Mouse (Mus musculus) lung, postnatal 0 days (tissue): ENCODE measurements around the gene Bcr. TPM values are rescaled to one million over a fixed set of nuclear protein-coding genes. Genes with fewer than 3 reads are reported as not detected.

Source experiments
- ATAC-seq: fragments of 200-750 bp; cut with Nextera tagmentation; 2 replicates; pipeline ENCODE4 v1.8.0; 2017; ENCODE audit warnings: moderate library complexity
- DNase-seq: peaks from one replicate; pipeline ENCODE4 v3.0.0-alpha.2; 2016; ENCODE audit warnings: low spot score
- H3K27ac ChIP-seq: fragments of 300-500 bp; sonication (generic); 2 replicates; pipeline ENCODE4 v1.5.1; 2014; ENCODE audit warnings: antibody characterized with exemption, mild to moderate bottlenecking, low read length, mixed read lengths
- H3K27me3 ChIP-seq: fragments of 300-500 bp; sonication (generic); replicated peaks from 2 replicates; pipeline ENCODE4 v1.6.1; 2014; ENCODE audit warnings: low read length, mixed read lengths; ENCODE audit not compliant: insufficient read depth
- H3K36me3 ChIP-seq: fragments of 300-500 bp; sonication (generic); 2 replicates; pipeline ENCODE4 v1.6.1; 2014; ENCODE audit warnings: low read length, mixed read lengths; ENCODE audit not compliant: insufficient read depth
- H3K4me1 ChIP-seq: fragments of 300-500 bp; sonication (generic); 2 replicates; pipeline ENCODE4 v1.6.1; 2014; ENCODE audit warnings: antibody characterized with exemption, low read depth, low read length, mixed read lengths; ENCODE audit not compliant: insufficient read depth
- H3K4me2 ChIP-seq: fragments of 300-500 bp; sonication (generic); replicated peaks from 2 replicates; pipeline ENCODE4 v1.6.1; 2014; ENCODE audit warnings: low read depth, mild to moderate bottlenecking, low read length, moderate library complexity, mixed read lengths
- H3K4me3 ChIP-seq: fragments of 300-500 bp; sonication (generic); 2 replicates; pipeline ENCODE4 v1.5.1; 2014; ENCODE audit warnings: low read depth, low read length
- H3K9ac ChIP-seq: fragments of 300-500 bp; sonication (generic); replicated peaks from 2 replicates; pipeline ENCODE4 v1.6.1; 2014; ENCODE audit warnings: low read depth, mild to moderate bottlenecking
- H3K9me3 ChIP-seq: fragments of 300-500 bp; sonication (generic); 2 replicates; pipeline ENCODE4 v1.6.1; 2016; ENCODE audit warnings: low read length, mixed read lengths
- CTCF ChIP-seq: IDR thresholded peaks from 2 replicates; pipeline ENCODE4 v1.5.1; 2016; ENCODE audit warnings: antibody characterized with exemption, mild to moderate bottlenecking
- EP300 ChIP-seq: IDR thresholded peaks from 2 replicates; pipeline ENCODE4 v1.6.1; 2016; ENCODE audit warnings: antibody characterized with exemption, mild to moderate bottlenecking, control low read depth
- WGBS: fragments of 180-500 bp; shearing (Covaris S2); extraction: QIAGEN DNeasy Blood & Tissue Kit; methylation state at CpG from one replicate; pipeline ENCODE4 v1.1.7; 2014; 5-methylcytosine and 5-hydroxymethylcytosine counted together
- polyA plus RNA-seq: library from polyadenylated mRNA; unstranded; fragments of >200 nt; fragmentation: Nextera tagmentation; extraction: Ambion mirVana; gene quantifications from 2 replicates; pipeline ENCODE4 v1.2.1, GENCODE M21; 2015

Bcr gene
- polyA plus RNA-seq, 1 experiment from 2014 or later, result 20.2 TPM

- TF ChIP-seq EP300 (no peak), CTCF (no peak)
- ATAC-seq, result peak; percentile 36; the same call in 1 of the 2 replicates
- H3K36me3 ChIP-seq, result no peaks in the 10 kb centered on the region
- no peak overlapping the region for H3K27ac ChIP-seq
- no peak for DNase-seq
- H3K4me3 ChIP-seq, result no peak overlapping the region
- no peaks in the 10 kb centered on the region for H3K9me3 ChIP-seq
- 66% methylated on average over 14 of the region's 14 CpGs for WGBS
- H3K27me3 ChIP-seq, result no peaks in the 10 kb centered on the region
- H3K4me2 ChIP-seq, result no peak overlapping the region
- H3K4me1 ChIP-seq, result peaks cover 12% of the 10 kb centered on the region; the same call in 1 of the 2 replicates
- H3K9ac ChIP-seq, result no peak overlapping the region
These were observed 18.1 kb downstream of the Bcr start for GRCm38 (mm10) chr10:75078174-75079128.

- ATAC-seq, result no peak
These were observed 24.9 kb downstream of the Bcr start for GRCm38 (mm10) chr10:75085330-75085729.

DNA sequence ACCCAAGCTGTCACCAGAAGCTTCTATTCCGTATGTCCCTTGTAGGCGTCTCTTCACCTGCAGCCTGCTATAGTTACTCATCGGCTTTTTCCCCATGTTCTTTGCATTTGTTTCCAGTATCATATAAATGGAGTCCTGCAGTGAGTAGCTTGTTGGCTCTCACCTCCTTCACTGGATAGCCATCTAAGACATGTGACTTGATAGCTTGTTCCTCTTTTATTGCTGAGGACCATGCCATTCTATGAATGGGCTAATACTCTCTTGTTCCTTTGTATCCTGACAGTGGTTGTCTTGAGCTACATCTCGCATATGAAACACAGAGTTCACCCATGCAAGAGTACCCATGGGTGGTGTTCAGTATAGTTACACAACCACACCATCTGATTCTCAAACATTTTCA lies 28.1 kb downstream of the Bcr start:
- no peaks in the 10 kb centered on the region for H3K9me3 ChIP-seq
- H3K4me1 ChIP-seq, result no peaks in the 10 kb centered on the region
- TF ChIP-seq CTCF (no peak), EP300 (no peak)
- no peak overlapping the region for H3K27ac ChIP-seq
- H3K4me3 ChIP-seq, result no peak overlapping the region
- no peaks in the 10 kb centered on the region for H3K27me3 ChIP-seq
- no peaks in the 10 kb centered on the region; the same call in 1 of the 2 replicates for H3K36me3 ChIP-seq
- 90% methylated on average over 4 of the region's 4 CpGs for WGBS
- DNase-seq (no peak), ATAC-seq (no peak)
- H3K9ac ChIP-seq, result no peak overlapping the region
- no peak overlapping the region for H3K4me2 ChIP-seq

More at GRCm38 (mm10) chr10:75085330-75085729, 24.9 kb downstream of the Bcr start:
- no peak overlapping the region for H3K27ac ChIP-seq
- no peak overlapping the region for H3K4me2 ChIP-seq
- H3K36me3 ChIP-seq, result no peaks in the 10 kb centered on the region; the same call in 1 of the 2 replicates
- no peaks in the 10 kb centered on the region for H3K27me3 ChIP-seq
- H3K4me1 ChIP-seq, result no peaks in the 10 kb centered on the region
- H3K9ac ChIP-seq, result no peak overlapping the region
- TF ChIP-seq EP300 (no peak), CTCF (no peak)
- 71% methylated on average over 1 of the region's 1 CpGs for WGBS
- H3K9me3 ChIP-seq, result no peaks in the 10 kb centered on the region
- DNase-seq, result no peak
- no peak overlapping the region for H3K4me3 ChIP-seq

GRCm38 (mm10) chr10:75091478-75092152 lies 31.2 kb downstream of the Bcr start:
- WGBS, result 55% methylated on average over 10 of the region's 10 CpGs
- Histone ChIP-seq H3K27me3 (no peaks in the 10 kb centered on the region), H3K4me3 (no peak overlapping the region), H3K36me3 (no peaks in the 10 kb centered on the region; the same call in 1 of the 2 replicates), H3K27ac (no peak overlapping the region), H3K9ac (no peak overlapping the region), H3K9me3 (no peaks in the 10 kb centered on the region), H3K4me1 (0 out of 2 replicates have a peak, but pooled peaks cover 4% of the 10 kb centered on the region), H3K4me2 (no peak overlapping the region)
- peak; percentile 24 for DNase-seq
- TF ChIP-seq EP300, result no peak
- no peak for TF ChIP-seq CTCF
- 0 out of 2 replicates have a peak, but pooled peaks have one; percentile 10 for ATAC-seq

GRCm38 (mm10) chr10:75093252-75093987 lies 33.0 kb downstream of the Bcr start:
- DNase-seq (peak; percentile 59), ATAC-seq (peak; percentile 87)
- TF ChIP-seq EP300 (peak; percentile 73), CTCF (no peak)
- 0 out of 2 replicates have a peak overlapping the region, but pooled peaks have one; percentile 3 for H3K4me2 ChIP-seq
- peaks cover 10% of the 10 kb centered on the region; the same call in 1 of the 2 replicates for H3K4me1 ChIP-seq
- no peaks in the 10 kb centered on the region; the same call in 1 of the 2 replicates for H3K36me3 ChIP-seq
- H3K9me3 ChIP-seq, result no peaks in the 10 kb centered on the region
- no peak overlapping the region for H3K4me3 ChIP-seq
- 22% methylated on average over 22 of the region's 22 CpGs for WGBS
- no peaks in the 10 kb centered on the region for H3K27me3 ChIP-seq
- no peak overlapping the region for H3K9ac ChIP-seq
- H3K27ac ChIP-seq, result no peak overlapping the region
